Mouse (Mus musculus) stomach, postnatal 0 days (tissue): ENCODE measurements around the gene Fam184a. TPM values are rescaled to one million over a fixed set of nuclear protein-coding genes. Genes with fewer than 3 reads are reported as not detected.

ENCODE experiments used
- ATAC-seq: fragments of 200-750 bp; cut with Nextera tagmentation; 2 replicates; pipeline ENCODE4 v1.8.0; 2017; ENCODE audit not compliant: low FRiP score, low TSS enrichment
- DNase-seq: peaks from one replicate; pipeline ENCODE4 v3.0.0-alpha.2; 2016; ENCODE audit warnings: low spot score
- H3K27ac ChIP-seq: fragments of 300-500 bp; sonication (generic); replicated peaks from 2 replicates; pipeline ENCODE4 v1.5.1; 2014; ENCODE audit warnings: mild to moderate bottlenecking, control low read depth
- H3K27me3 ChIP-seq: fragments of 300-500 bp; sonication (generic); 2 replicates; pipeline ENCODE4 v1.6.1; 2014; ENCODE audit warnings: low read length; ENCODE audit not compliant: control insufficient read depth, insufficient read depth
- H3K36me3 ChIP-seq: fragments of 300-500 bp; sonication (generic); 2 replicates; pipeline ENCODE4 v1.6.1; 2014; ENCODE audit warnings: low read length, mixed read lengths; ENCODE audit not compliant: control insufficient read depth, insufficient read depth
- H3K4me1 ChIP-seq: fragments of 300-500 bp; sonication (generic); replicated peaks from 2 replicates; pipeline ENCODE4 v1.6.1; 2014; ENCODE audit warnings: antibody characterized with exemption; ENCODE audit not compliant: control insufficient read depth, insufficient read depth
- H3K4me2 ChIP-seq: fragments of 300-500 bp; sonication (generic); replicated peaks from 2 replicates; pipeline ENCODE4 v1.6.1; 2014; ENCODE audit warnings: low read depth, mild to moderate bottlenecking, control low read depth, moderate library complexity
- H3K4me3 ChIP-seq: fragments of 300-500 bp; sonication (generic); 2 replicates; pipeline ENCODE4 v1.5.1; 2014; ENCODE audit warnings: low read depth, low read length, control low read depth
- H3K9ac ChIP-seq: fragments of 300-500 bp; sonication (generic); 2 replicates; pipeline ENCODE4 v1.6.1; 2014; ENCODE audit warnings: mild to moderate bottlenecking, low read length, control low read depth, mixed read lengths
- H3K9me3 ChIP-seq: fragments of 300-500 bp; sonication (generic); 2 replicates; pipeline ENCODE4 v1.6.1; 2016; ENCODE audit warnings: low read length; ENCODE audit not compliant: control insufficient read depth
- CTCF ChIP-seq: IDR thresholded peaks from 2 replicates; pipeline ENCODE4 v1.5.1; 2016; ENCODE audit warnings: antibody characterized with exemption, low read depth, mild to moderate bottlenecking, moderate library complexity
- EP300 ChIP-seq: optimal IDR thresholded peaks from 2 replicates; pipeline ENCODE3; 2016; ENCODE audit warnings: antibody characterized with exemption
- WGBS: fragments of 180-500 bp; shearing (Covaris S2); extraction: QIAGEN DNeasy Blood & Tissue Kit; methylation state at CpG from one replicate; pipeline ENCODE4 v1.1.7; 2014; 5-methylcytosine and 5-hydroxymethylcytosine counted together
- polyA plus RNA-seq: library from polyadenylated mRNA; unstranded; fragments of >200 nt; fragmentation: Nextera tagmentation; extraction: Ambion mirVana; gene quantifications from 2 replicates; pipeline ENCODE4 v1.2.1, GENCODE M21; 2015

Fam184a gene
- polyA plus RNA-seq, 1 experiment from 2014 or later, result 0.65 TPM

- Histone ChIP-seq H3K4me2 (no peak overlapping the region), H3K9ac (no peak overlapping the region), H3K4me1 (no peaks in the 10 kb centered on the region), H3K36me3 (peaks cover 11% of the 10 kb centered on the region), H3K27me3 (no peaks in the 10 kb centered on the region), H3K9me3 (no peaks in the 10 kb centered on the region), H3K4me3 (no peak overlapping the region), H3K27ac (no peak overlapping the region)
- no peak for TF ChIP-seq EP300
- TF ChIP-seq CTCF, result peak; percentile 26; the same call in 1 of the 2 replicates
- DNase-seq (no peak), ATAC-seq (no peak)
- 37% methylated on average over 2 of the region's 2 CpGs for WGBS
These were observed 145.6 kb downstream of the Fam184a start for GRCm38 (mm10) chr10:53605328-53605727.

DNA sequence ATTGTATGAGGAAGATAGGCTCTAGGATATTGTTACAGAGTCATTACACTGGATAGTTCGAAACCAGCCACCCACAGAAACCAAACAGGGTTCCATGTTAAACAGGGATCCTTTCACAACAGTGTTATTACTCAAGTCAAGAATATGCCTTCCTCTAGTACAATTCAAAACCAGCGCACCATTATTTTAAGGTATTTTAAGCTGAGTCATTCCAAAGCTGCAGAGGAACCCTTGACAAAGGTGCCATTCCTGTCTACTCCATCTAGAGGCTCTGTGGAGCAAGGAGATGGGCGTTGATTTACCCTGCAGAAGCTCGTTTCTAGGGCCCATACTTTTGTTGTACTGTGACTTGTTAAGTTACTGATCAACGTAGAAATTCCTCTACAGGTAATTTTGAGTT, 152.1 kb downstream of the Fam184a start:
- Histone ChIP-seq H3K4me1 (peaks cover 5% of the 10 kb centered on the region; the same call in 1 of the 2 replicates), H3K27ac (no peak overlapping the region), H3K27me3 (no peaks in the 10 kb centered on the region), H3K9ac (no peak overlapping the region), H3K36me3 (peaks cover 3% of the 10 kb centered on the region; the same call in 1 of the 2 replicates), H3K4me3 (no peak overlapping the region), H3K9me3 (no peaks in the 10 kb centered on the region), H3K4me2 (peak overlapping the region; percentile 28; the same call in 1 of the 2 replicates)
- DNase-seq (no peak), ATAC-seq (no peak)
- TF ChIP-seq EP300, result no peak
- TF ChIP-seq CTCF, result peak; percentile 45
- 46% methylated on average over 5 of the region's 5 CpGs for WGBS

- H3K4me2 ChIP-seq, result peak overlapping the region; percentile 75
- H3K9me3 ChIP-seq, result no peaks in the 10 kb centered on the region
- H3K27ac ChIP-seq, result peak overlapping the region; percentile 99
- no peaks in the 10 kb centered on the region for H3K27me3 ChIP-seq
- DNase-seq, result peak; percentile 62
- ATAC-seq, result peak; percentile 27
- peaks cover 5% of the 10 kb centered on the region; the same call in 1 of the 2 replicates for H3K4me1 ChIP-seq
- TF ChIP-seq EP300 (no peak), CTCF (no peak)
- H3K9ac ChIP-seq, result peak overlapping the region; percentile 95
- H3K36me3 ChIP-seq, result peaks cover 3% of the 10 kb centered on the region; the same call in 1 of the 2 replicates
- 1% methylated on average over 76 of the region's 99 CpGs for WGBS
- H3K4me3 ChIP-seq, result peak overlapping the region; percentile 92
These were observed 153.6 kb downstream of the Fam184a start for GRCm38 (mm10) chr10:53597121-53597881.

DNA sequence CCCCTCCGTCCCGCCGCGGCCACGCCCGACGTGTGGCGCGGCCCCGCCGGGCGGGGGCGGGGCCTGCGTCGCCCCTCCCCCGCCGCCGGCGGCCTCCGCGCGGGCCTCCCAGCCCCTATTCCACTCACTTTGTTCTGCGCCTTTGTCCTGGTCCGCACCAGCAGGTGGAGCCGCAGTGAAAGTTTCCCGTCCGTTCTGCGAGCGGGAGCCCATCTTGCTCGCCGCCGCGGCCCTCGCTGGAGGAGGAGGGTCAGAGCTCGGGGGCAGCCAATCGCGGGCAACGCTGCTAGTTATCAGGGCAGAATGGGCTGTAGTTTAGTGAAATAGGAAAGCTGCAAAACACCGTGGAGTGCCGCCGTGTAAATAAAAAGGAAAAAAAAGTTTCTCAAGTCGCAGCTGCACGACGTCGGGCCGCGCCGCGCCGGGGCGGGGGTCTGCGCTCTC, 154.2 kb downstream of the Fam184a start, which contains the start of gene Asf1a:
TSS of gene Asf1a (plus strand) at position 81 of the 444 bp plus-strand sequence.
- ATAC-seq, result peak; percentile 99
- H3K4me1 ChIP-seq, result peaks cover 5% of the 10 kb centered on the region; the same call in 1 of the 2 replicates
- WGBS, result under 1% methylated on average over 43 of the region's 52 CpGs

GRCm38 (mm10) chr10:53595744-53596676, 154.9 kb downstream of the Fam184a start:
- no peaks in the 10 kb centered on the region for H3K36me3 ChIP-seq
- ATAC-seq (no peak; the same call in none of the 2 replicates), DNase-seq (no peak)
- peak overlapping the region; percentile 55 for H3K4me3 ChIP-seq
- H3K4me2 ChIP-seq, result peak overlapping the region; percentile 67
- no peaks in the 10 kb centered on the region for H3K9me3 ChIP-seq
- no peaks in the 10 kb centered on the region for H3K27me3 ChIP-seq
- peak overlapping the region; percentile 97 for H3K27ac ChIP-seq
- 3% methylated on average over 25 of the region's 27 CpGs for WGBS
- TF ChIP-seq CTCF, result no peak
- TF ChIP-seq EP300, result peak; percentile 83
- peaks cover 5% of the 10 kb centered on the region; the same call in 1 of the 2 replicates for H3K4me1 ChIP-seq
- H3K9ac ChIP-seq, result peak overlapping the region; percentile 80

More for the DNA sequence above, 154.2 kb downstream of the Fam184a start, which contains the start of gene Asf1a:
- peak; percentile 84 for TF ChIP-seq CTCF
- no peak for TF ChIP-seq EP300
- peak within 1 kb of the TSS; percentile 99 for H3K27ac ChIP-seq
- peak within 1 kb of the TSS; percentile 95 for H3K9ac ChIP-seq
- DNase-seq, result peak; percentile 98
- no peaks in the 10 kb centered on the region for H3K27me3 ChIP-seq
- H3K9me3 ChIP-seq, result no peaks in the 10 kb centered on the region
- peak within 1 kb of the TSS; percentile 75 for H3K4me2 ChIP-seq
- peaks cover 2% of the 10 kb centered on the region; the same call in 1 of the 2 replicates for H3K36me3 ChIP-seq
- H3K4me3 ChIP-seq, result peak within 1 kb of the TSS; percentile 92
